Mouse (Mus musculus) frontal cortex, postnatal 14 days (tissue): ENCODE results near the gene Fgfr2.

Experiments
- DNase-seq, 2 experiments: peaks; one replicate each; pipeline ENCODE4 v3.0.0; 2022; ENCODE audit warnings: low spot score in 2 of 2

Gene Fgfr2

DNA sequence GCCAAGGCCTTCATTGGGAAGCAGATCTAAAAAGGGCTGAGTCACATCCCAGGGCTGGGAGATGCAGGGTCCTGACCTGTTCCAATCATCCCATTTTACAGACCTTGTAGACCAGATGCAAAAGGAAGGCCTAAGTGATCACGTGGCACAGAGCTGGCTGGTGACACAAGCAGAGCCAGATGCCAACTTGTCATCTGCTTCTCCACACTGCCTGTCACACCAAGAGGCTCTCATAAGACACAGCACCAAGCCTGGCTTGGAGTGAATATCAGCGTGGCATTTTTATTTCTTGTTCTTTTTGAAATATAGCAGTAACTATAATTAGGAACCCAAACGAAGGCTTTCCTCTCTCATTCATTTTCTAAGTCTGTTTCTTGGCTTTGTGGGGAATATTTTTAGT is 858.4 kb downstream of the Fgfr2 start:
- no peak for DNase-seq

DNA sequence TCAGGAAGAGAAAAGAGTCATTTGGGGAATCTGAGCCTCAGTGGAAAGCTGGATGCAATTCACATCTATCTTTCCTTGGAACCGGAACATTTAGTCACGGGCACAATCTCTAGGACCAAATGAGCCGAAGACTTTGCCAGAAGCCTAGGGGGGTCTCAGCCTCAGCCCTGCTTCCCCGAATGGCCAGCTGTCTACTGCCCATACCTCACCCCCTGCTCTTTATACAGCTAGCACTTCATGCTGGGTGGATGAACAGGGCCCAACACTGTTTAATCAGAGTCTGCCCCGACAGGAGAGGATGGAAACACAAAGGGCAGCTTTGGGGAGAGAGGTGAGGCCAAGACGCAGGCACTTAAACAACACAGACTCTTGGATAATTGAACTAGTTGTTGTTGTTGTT is 860.0 kb downstream of the Fgfr2 start:
- no peak for DNase-seq

DNA sequence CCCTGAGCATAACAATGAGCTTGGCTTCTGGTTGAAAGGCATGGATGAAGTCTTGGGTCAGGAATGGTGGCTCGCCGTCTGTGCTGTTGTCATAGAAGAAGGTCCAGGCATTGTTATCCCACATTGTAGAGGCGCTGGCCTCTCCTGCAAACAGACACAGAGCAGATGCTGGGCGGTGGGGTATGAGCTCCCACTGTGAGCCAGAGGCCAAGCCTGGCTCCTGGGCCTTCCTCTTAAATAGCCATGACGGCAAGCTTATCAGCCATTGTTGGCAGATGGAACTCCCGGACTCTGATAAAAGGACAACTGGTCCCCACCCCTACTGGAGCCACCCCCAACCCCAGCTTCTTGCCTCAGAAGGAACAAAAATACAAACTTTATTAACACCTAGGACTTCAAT is 860.5 kb downstream of the Fgfr2 start:
- DNase-seq = no peak

DNA sequence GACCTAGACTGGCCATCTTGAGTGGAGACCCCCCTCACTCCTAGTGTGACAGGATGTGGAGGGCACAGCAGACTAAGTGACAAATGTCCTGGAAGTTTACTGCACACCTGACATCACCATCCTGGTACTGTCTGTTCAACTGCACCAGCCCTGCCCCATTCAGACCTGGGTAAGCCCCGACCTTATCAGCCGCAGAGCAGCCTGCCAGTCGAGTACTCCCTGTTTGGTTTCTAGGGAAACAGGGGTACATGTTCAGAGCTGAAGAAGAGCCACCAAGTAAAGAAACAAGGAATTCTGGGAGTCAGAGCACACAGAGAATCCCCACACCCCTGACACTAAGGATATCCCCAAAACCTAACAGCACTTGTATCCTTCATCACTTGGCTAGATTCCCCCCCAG is 861.3 kb downstream of the Fgfr2 start:
- no peak for DNase-seq

DNA sequence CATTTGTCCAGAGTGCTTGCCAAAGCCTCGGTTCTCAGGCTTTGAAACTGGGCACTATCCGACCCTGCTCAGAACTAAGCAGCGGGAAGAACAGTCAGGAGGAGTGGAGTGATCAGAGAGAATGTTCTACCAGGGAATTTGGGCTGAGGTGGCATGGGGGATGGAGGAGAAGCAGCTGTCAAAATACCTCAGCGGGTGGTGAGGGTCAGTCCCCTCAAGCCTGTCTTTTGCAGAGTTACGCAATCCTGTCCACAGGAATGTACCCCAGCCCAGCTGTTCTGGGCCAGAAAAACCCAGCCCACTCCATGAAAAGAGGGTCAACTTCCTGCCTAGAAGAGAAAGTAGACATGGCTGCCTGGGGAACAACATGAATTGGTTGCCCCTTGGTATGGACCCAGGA is 862.5 kb downstream of the Fgfr2 start:
- no peak for DNase-seq

DNA sequence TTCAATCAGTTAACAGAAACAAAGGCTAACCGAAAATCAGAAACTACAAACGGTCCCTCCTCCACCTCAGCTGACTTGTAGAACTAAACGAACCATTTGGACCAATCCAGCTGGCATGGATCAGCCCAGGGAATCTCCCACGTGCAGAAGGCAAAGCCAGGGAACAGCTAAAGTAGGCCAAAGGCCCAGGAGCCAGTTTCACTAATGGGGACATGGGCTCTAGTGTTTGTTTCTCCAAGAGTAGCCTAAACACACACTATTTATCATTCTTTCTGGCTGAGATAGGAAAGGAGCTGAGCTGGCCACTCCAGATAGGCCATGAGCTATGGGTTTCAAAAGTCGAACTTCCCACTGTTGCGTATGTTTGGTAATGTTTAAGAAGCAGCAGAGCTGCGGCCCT is 864.3 kb downstream of the Fgfr2 start:
- DNase-seq = no peak

DNA sequence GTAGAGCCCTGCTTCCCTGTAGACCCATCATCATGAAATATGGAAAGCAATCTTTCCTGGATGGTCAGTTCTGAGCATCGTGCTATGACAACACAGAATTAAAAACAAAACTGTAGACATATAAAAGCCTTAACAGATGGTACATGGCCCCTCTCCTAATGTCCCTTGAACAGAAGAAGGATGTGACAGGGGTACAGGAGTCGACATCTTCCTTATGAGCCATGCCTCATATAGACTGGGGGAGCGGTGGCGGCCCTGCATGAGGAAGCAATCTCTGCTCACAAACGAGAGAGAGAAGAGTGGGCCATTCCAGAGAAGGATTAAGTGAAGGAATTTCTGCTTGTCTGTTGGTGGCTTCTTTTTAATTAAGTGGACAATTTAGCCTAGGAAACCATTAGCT is 864.9 kb downstream of the Fgfr2 start:
- no peak for DNase-seq

DNA sequence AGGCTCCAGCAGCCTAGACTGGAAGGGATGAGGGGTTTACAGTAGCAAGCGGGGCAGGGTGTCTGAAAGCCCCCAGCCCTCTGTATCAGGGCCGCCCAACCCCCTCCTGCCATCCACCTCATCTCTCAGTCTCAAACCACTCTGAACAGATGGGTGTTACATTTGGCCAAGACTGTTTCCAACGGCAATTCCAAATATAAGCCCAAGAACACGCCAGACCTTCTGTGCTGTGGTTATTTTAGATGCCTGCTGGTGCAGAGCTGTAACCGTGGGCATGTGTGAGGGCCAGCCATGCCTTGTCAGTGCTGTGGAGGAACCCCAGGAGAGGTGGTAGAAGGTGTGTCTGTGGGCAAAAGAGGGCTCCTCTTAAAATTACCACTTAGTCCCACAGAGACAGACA is 869.6 kb downstream of the Fgfr2 start:
- peak; percentile 37 to 47 for DNase-seq

DNA sequence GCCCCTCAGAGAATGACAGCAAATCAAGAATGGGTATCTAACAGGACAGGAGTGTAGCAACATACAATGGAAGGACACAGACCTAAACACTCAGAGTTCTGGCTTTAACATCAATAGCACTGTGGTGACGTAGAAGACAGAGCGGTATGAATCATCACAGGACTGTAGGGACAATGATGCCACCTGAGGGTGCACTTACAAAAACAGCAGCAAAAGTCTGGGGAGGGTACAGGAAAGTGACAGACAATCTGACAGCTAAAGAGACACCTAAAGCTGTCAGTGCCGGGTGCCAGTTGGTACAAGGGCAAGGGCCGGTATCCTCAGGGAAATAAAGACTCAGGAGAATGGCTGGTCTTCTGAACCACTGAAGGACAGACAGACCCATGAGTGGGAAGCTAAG is 870.1 kb downstream of the Fgfr2 start:
- no peak for DNase-seq

DNA sequence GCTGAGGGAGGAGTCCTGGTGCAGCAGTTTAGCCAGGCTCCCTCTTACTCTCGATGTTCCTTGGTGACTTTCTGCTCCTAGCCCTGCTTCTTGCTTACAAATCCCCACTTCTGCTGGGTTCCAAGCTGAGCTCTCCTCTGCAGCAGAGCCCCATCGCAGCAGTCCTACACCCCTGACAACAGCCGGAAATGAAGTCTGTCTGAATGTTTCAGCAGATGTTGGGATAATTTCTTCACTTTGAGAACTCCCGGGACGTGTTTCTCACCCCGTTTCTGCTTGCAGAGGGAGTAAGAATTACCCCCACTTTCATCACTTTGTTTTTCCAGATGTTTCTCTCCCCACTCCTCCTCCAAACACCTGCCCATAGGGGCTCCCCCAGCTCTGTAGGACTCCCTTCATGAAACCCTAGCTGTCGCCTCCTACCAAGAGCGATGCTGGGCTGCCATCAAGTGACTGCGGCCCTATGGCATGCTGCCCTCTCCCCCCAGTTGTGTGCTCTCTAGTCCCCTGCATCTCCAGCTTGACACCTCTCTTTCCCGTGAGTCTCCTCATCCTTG is 873.5 kb downstream of the Fgfr2 start:
- no peak for DNase-seq

DNA sequence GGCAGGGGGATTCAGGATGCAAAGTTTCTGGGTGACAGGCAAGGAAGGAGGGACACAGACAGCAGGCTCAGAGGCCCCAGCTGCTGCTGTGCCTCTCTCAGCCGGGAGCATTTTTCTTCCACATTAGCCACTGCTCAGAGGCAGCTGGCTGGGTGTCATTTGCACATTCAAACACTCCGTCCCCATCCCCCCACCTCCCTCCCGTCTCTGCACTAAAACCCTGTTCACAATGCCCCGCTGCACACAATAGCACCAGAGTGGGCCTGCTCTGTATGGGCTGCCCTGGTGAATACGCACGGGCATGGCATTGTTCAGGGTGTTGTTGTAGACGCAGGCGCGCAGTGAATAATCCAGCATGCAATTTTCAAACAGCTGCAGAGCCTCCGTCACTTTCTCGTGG is 875.6 kb downstream of the Fgfr2 start:
- no peak for DNase-seq

DNA sequence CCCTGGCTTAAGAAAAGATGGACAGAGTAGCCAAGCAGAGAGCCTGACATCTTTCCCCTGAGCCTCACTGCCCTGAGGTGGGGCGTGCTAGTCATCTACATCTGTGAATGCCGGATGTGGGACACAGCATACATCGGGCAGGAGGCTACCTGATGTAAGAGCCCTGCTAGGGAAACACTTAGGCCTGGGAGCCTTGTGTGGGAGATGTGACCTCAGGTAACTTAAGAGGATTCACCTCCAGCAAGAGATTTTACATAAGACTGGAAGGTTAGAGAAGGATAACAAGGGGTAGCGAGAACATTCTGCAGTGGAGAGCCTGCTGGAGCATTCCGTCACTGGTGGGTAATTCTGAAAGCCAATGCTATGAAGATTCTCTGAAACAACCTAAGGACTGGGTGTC is 876.1 kb downstream of the Fgfr2 start:
- DNase-seq = no peak

DNA sequence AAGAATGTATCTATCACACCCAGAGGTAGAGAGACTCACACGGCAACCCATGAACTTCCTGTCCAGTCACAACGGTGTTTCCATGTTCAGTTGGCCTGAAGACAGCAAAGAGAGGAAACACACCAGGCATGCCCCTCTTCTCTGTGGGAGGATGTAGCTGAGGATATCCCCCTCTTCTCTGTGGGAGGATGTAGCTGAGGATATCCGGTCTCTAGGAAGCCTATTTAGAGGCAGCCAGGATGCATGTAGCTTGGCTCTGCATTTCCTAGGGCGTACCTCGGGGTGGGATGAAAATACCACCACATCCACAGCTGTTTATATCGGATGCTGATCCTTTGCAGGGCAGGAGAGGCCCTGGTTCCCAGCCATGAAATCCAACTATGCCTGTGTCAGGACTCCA is 877.4 kb downstream of the Fgfr2 start:
- no peak for DNase-seq

DNA sequence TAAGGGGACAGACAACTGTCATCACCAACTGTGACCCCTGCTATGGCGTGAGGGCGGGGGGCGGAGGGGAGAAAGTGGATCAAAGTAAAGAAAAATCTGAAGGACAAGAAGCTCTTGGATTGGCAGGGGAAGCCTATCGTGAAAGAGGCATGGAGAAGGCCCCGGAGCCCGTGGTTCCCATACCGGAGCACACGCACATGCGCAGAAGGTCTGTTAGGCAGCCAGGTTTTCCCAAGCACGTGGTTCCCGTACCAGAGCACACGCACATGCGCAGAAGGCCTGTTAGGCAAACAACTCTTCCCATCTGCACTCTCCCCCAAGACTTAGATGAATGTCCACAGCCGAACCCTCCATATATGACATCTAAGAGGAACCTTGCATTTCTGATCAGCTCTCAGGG is 878.5 kb downstream of the Fgfr2 start:
- no peak for DNase-seq

DNA sequence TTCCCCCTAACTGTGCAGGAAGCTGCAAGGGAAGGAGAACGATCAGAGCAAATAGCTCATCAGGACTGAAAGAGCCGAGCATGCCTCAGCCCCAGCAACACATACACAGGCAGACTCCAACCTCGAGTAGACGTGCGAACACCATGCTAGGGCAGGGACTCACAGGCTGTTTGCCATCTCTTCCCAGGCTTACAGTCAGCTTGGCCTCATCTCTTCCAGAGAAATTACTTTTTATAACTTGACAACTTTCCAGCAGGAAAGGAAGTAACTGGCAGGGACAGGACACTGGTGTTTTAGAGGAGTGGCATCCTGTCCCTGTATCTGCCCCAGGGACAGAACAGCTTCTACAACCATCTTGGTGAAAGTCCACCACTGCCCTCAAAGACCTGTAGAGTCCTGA is 879.9 kb downstream of the Fgfr2 start:
- no peak for DNase-seq

DNA sequence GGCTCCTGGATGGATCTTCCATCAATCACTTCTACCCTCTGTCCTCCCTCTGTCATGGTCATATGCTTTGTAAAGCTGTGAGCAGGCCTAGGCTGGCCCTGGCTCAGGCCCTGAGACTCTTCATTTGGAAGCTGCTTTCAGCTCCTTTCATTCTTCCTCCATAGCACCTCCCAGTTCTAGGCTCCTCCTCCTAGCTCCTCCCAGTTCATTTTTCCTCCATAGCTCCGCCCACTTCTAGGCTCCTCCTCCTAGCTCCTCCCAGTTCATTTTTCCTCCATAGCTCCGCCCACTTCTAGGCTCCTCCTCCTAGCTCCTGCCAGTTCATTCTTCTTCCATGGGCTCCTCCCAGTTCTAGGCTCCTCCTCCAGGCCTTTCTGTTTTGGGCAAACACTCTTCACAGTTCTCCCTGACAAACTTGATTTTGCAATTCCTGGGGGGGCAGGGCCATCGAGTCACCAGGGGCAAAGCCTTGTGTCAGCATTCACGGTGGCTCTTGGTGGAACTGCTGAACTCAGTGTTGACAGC is 880.5 kb downstream of the Fgfr2 start:
- no peak for DNase-seq

DNA sequence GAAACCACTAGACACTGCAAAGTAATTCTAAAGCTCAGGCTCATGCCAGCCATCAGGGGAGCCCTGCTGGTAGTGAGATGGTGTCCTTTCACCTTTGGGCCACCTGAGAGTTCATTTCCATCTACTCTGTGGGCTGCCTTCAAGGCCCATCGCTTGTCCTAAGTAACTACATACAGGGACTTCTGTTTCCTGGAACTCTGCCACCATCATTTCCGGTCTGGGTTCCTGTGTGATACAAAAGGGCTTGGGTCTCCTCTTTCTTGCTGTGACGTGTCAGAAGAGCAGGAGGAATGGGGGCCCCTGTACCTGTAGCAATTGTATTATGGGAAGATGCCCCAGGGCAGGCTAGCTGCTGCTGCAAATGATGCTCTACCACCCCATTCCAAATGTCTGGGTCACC is 884.2 kb downstream of the Fgfr2 start:
- no peak for DNase-seq

DNA sequence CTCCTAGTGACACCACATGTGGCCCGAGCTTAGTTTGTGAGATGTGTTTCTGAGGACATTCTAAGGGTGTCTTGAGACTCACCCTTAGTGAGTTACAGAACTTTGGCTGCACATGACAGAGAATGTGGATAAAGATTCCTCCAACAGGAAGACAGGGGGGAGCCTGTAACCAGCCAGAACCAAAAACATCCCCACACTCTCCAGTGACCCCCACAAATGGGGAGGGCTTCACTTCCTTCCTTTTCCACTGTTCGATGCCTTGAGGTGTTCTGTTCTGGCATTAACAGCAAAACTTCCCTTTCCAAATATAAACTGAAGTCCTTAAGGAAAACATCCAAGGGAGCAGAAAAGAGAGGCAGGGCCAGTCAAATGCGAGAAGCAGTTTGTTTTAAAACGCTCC is 886.0 kb downstream of the Fgfr2 start:
- DNase-seq = no peak

DNA sequence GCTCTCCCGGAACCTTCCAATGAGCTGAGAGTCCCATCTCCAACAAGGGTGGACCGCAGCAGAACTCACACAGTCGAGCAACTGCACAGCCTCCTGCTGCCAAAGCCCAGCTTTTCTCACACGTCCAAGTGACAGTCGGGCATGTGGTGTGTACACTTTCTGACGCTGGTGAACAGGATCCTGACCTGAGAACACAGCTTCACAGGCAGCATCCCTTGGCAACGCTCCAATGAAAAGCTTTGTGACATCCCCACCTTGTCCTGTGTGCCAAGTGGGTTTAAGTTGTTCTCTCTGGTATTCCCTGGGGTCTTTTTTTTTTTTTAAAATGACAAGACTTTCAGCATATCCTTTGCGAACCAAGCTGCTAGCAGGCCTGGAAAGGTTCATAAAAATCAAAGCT is 886.4 kb downstream of the Fgfr2 start:
- DNase-seq = no peak

DNA sequence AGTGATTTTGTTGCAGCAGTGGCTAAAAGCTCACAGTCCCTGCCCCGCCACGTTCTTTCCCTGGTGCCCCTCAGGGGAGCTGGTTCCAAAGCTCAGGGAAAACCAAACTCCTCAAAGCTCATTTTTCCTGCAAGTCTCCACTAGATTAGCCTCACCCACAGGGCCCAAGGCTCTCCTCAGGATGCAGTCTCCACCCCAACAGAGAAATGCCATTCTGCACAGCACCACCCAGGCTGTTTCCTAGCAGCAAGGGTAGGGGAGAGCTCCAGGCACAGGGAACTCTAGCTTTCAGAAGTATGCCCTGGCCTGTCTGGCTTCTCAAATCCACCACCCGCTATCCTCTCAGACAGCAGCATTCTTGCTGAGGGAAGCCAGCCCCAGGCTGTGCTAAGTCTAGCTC is 888.9 kb downstream of the Fgfr2 start:
- DNase-seq = no peak

DNA sequence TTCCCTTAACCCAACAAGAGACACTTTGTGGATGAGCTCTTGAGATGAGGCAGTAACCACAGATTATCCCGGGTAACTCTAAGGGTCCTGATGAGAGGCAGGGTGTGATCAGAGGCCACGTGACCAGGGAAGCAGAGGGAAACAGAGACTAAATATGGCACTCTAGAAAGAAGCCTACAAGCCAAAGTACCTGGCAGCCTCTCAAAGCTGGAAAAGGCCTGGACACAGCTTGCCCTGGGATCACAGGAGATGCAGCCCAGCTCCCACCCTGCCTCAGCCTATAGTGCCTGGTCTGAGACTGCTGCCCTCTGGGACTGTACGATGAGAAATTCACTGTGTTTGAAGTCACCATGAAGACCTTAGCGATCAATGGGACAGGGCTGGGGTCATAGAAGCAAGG is 889.4 kb downstream of the Fgfr2 start:
- DNase-seq = no peak

DNA sequence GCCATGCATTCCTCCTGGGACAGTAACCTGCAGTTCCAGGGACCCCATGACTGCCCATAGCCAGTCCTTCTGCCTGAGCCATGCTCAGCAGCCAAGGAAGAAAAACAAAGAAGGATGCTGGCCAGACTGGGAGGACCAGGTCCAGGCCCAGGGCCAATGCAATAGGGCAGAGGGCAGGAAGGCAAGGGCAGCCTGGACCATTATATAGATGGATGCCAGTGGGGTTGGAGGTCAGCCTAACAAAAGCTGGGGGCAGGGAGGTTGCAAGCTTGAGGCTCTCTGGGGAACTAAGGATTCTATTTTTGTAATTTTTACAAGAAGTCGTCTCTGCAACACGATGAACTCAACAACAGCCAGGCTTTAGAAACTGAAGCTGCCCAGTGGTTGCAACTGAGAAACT is 890.2 kb downstream of the Fgfr2 start:
- no peak for DNase-seq

DNA sequence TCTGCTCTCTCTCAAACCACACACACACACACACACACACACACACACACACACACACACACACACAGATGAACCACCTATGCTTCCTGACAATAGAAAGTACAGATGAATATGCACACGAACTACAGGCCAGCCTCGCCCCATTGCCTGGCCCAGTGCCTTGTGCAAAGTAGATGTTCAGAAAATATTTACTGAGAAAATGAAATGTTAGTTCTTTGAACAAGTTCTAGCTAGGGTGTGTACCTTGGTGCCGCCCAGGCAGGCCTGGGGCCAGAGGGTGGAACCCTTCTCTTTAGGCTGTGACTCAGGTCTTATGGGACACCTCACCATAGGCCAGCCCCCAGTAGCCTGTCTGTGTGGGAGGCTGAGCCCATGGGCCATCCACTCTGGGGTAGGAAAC is 891.7 kb downstream of the Fgfr2 start:
- DNase-seq = no peak

DNA sequence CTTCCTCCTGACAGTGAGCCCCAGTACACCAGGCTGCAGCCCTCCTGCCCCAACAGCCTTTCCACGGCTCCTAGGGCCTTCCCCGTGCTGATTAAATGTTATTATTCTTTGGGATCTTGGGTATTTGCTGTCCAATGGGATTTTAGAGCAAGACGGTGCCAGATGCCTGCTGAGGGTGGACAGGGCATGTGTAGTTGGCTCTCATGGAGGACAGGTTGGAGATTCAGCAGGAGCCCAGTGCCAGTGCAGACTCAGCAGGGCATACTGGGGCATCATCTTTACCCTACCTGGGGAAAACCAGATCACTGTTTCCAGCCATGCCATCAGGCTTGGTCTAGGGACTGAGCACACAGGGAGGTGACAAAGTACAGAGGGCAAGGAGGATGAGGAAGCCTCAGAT is 892.2 kb downstream of the Fgfr2 start:
- no peak for DNase-seq
